Mouse (Mus musculus) cerebellum, adult 9-10 months (tissue): Measurements from ENCODE around the gene Mrpl39.

ENCODE experiments used
- DNase-seq: peaks from one replicate; pipeline ENCODE4 v3.0.0; 2022

The Mrpl39 gene

DNA sequence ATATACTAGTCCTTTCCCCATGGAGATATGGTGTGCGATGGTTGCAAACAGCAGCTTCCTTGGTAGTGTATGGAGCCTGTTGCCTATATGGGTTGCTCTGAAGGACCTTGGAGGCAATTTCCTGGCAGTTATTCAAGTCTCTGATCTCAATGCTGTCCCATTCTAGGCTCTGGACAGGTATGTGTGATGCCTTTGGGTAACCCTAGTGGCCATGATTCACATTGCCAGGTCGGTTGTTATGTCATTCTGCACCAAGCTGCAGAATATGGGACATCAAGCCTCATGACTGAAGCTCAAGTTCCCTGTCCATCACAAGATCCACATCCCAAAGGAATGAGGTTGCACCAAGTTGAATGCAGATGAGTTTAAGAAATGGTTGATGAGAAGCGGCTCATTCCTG is 1.8 kb upstream of the Mrpl39 start:
- no peak for DNase-seq

DNA sequence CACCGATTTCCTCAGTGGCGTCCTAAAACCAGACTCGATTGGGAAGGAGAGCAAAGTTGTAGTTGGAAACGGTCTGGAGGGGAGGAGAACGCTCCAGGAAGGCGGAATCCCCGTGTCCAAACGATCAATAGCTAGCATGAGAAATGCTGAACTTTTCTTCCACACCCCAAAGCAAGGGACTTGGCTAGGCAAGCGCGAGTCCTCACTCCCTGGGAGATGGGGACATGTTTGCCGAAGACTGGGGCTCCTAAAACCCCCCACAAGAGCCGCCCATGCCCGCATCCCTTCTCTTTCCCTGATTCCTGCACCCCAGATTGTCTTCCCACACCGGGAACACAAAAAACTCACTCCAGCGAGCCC is 756 bp downstream of the Mrpl39 start:
- DNase-seq: no peak

DNA sequence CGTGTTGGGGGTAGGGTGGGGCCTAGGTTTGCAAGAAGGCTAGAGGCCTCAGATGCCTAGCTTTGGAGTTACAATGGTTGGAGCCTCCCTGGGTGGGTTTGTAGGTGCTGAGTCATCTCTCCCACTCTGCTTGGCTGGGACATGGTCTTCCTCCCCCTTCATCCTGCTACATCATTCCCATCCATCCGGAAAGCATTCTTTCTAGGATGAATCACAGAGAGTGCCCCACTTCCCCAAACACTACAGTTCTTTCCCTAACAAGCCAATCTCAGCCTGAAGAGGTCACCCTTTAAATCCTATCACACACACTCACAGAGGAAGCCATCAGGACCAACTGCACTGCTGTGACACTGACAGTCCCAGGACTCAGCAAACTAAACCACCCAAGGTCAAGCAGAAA is 14.9 kb downstream of the Mrpl39 start:
- no peak for DNase-seq

DNA sequence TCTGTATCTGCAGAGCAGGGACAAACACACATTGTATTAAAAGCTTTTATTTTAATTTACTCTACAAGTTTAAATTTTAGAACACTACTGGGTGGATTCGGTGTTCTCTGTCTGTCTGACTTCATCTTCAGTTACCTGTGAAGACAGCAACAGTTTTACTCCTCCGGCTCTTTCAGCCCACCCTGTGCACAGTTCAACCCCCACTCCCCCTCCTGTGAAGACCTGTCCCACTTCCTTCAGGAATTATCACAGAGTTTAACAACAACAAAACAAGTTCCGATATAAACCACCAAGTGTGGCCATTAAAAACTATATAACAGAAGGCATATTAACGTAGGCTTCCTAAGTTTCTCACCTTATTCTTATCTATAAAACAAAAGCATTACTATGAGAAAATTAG is 17.3 kb downstream of the Mrpl39 start:
- no peak for DNase-seq

DNA sequence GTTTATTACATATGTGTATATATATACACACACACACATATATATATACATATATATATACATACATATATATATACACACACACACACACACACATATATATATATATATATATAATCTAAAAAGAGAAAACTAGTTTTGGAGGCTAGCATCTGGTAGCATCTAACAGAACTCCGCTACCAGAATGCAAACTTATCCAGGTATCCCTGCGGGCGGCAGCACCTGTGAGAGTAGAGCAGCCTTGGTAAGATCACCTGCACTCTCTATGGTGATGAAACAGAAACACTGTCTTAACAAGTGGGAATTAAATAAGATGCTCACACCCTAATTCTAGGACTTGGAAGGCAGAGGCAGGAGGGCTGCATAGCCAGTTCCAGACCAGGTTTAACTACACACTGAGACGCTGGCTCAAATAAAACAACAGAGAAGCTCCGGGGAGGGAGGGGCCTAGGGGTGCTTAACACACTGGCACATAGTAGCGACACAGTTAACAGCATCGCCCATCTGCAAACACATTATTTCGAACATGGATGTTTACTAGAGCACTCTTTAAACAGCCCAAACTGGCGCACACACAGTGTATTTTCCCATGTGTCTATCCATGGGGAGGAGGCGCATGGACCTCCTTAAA is 17.8 kb downstream of the Mrpl39 start:
- DNase-seq: no peak

DNA sequence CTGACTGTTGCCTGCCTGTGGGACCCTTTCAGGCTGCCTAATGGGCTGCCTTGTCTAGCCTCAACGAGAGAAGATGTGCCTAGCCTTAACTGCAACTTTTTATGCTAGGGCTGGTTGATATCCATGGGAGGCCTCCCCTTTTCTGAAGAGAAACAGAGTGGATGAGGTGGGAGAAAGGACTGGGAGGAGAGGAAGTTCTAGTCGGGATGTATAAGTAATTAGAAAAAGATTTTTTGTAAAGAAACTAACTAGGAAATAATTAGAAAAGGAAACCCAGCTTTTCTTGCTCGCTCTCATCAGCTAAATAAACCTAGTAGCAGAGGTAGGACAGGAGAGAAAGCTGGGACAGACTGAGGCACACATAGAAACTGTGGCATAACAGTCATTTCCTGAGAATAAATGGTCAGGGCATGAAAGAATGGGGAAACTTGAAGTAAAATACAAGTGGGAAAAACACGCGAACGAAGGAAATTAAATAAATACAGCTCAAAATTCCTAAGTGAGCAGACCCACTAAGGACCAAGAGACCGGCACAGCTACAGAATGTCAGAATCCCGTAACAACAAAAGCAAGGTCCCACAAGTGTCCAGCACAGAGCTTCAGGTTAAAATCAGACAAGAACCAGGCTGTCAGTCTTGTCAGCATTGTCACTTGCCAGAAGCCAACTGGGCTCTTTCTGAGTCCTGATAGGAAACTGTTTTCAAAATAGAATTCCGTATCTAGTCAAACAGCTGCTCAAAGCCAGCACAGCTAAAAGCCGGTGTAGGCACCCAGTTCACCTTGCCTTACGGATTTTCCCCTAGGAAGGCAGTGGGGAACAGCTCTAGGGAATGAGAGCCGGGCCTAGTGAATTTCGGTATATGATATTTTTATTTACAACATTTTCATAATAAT is 18.6 kb downstream of the Mrpl39 start:
- DNase-seq: no peak

DNA sequence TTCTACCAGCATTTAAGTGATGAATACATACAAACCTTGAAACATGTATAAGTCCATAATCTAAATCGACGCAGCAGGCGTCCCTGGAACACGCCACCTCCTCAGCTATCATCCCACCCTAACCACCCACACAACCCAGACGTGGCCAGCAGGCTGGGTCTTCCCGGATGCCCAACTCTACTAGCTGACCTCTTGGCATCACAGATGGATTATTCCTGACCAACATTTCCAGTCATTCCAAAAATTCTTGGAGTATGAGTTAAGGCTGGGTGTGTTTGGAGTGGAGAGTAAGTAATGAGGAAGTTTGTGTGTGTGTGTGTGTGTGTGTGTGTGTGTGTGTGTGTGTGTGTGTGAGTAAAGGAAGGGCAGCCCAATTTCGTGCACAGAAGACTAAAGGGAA is 19.3 kb downstream of the Mrpl39 start:
- DNase-seq: no peak

DNA sequence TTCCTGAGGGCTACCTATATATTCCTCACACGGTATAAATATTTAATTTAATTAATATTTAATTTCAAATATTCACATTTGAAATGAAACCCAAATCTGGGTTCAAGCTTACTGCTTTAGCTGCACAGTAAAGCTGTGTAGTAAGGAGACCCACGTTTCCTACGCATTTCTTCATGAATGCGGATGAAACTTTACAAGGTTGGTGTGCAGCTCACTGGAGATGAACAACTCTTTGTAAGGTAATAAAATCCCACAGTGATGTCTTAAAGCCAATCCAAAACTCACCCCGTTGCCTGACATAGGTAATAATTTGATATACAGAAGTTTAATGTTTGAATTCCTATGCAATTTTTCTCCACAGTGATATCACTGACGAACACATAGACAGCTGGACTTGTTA is 20.6 kb downstream of the Mrpl39 start:
- DNase-seq: no peak

DNA sequence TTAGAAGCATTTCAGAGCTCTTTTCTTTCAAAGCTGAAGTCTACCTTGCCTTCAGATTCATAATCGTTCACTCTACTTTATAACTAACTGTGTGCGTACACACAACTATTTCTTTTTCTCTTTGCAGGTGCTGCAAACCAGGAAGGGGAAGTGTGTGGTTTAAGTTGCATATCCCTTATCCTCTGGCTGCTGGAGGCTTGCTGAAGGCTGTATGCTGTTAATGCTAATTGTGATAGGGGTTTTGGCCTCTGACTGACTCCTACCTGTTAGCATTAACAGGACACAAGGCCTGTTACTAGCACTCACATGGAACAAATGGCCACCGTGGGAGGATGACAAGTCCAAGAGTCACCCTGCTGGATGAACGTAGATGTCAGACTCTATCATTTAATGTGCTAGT is 21.6 kb downstream of the Mrpl39 start:
- no peak for DNase-seq

DNA sequence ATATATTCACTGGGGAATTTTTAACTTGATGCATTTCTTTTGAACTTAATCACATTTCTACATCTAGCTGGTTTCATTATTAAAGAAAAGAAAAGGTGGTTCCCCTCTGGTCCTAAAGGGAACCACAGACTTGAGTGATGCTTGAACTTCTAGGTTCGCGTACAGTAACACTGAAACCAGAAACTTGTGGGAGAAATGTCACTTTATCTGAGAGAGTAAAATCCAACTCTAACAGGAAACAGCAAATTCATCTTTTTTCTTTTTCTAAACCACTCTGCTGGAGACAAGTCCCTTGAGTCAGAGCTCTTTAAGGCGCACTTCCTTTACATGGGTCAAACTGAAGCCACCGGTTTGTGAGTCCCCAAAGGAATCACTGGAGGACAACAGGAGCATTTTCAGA is 22.4 kb downstream of the Mrpl39 start:
- DNase-seq: no peak

DNA sequence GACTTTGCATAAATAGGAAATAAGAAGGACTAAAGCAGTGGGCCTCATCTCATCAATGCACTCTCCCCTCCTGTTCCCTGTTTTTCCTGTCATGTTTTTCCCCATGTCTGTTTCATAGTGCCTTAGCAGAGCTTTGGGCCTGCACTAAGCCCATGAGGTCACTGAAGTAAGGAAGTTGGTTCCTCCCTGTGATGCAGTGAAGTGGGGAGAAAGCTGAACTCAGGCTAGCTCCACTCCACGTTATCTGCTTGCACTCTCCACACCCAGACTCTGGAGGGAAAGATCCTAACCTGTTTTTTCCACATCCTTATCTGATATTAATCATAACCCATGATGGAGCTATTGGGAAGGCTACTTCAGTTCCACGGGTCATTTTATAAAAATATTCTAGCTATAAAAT is 26.9 kb downstream of the Mrpl39 start:
- no peak for DNase-seq

DNA sequence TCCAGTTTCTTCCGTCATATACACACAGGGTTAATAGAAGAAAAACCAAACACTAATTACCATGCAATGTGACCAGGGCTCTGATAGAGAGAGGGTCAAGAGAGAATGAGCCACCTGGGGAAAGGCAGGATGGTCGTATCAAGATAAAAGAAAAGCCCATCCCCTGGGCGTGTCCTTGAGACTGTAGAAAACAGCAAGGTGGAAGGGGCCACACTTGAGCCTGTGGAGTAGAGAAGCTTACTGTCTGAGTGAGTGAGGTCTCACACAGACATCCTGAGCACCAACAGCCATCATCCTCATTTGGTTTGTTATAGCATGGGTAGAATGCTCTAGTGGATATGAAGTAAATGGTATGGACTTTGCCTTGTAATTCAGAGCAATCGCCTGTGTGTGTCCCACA is 27.7 kb downstream of the Mrpl39 start:
- no peak for DNase-seq

DNA sequence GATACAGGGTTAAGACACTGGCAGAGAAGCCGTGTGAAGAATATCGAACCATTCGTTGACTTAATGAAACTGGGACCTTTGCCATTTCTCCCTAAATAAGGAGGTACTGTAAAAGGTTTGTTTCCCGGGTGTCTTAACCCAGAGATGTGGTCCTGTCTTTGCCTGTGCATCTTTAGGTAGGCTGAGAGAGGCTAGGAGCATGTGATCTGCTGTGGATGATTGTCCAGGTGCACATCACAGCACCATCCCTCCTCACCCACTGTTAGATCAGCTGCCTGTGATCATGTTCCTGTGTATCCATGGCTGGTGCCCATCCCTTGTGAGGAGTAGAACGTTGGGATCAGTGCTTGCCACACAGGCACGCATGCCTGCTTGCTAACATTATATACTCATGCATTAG is 29.0 kb downstream of the Mrpl39 start:
- no peak for DNase-seq

DNA sequence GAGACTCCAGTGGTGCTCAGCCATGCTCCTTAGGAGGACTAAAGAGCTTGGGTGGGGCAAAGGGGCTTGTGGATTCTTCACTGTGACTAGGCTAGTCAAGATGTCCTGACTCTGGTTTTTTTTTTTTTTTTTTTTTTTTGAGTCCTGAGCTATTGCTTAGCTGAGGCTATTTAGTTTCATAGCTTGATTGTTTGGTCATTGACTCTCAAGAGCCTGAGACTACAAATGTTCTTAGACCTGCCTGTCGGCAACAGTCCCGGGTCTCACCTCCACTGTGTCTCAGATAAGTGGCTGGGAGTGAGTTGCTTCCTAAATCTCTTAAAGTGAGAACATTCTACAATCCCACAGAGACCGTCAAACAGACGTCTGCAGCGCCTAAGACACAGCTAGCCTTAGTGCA is 30.0 kb downstream of the Mrpl39 start:
- DNase-seq: no peak

DNA sequence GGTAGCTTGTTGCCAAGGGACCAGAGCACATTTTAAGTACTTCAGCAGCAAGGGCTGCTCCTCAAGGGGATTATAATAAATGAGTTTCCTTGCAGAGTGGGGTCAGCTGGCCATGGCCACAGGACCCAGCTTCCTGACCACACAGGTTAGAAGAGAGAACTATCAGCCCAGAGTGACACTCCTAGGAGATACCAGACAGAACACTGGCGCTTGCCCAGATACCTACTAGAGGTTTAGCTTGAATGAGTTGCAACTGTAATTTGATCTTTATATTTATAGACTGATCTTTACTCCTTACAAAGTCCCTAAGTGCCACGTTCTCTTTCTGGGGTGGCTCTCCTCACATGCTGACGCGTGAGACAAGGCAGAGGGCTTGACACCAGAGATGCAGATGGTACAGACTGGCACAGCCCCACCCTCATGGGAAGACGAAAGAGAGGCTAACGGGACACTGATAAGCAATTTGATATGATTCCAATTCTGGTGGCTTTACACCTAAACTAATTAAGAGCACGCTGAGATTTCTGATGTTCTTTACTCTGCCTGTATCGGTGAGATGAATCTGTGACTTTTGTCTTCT is 30.8 kb downstream of the Mrpl39 start:
- DNase-seq: no peak

DNA sequence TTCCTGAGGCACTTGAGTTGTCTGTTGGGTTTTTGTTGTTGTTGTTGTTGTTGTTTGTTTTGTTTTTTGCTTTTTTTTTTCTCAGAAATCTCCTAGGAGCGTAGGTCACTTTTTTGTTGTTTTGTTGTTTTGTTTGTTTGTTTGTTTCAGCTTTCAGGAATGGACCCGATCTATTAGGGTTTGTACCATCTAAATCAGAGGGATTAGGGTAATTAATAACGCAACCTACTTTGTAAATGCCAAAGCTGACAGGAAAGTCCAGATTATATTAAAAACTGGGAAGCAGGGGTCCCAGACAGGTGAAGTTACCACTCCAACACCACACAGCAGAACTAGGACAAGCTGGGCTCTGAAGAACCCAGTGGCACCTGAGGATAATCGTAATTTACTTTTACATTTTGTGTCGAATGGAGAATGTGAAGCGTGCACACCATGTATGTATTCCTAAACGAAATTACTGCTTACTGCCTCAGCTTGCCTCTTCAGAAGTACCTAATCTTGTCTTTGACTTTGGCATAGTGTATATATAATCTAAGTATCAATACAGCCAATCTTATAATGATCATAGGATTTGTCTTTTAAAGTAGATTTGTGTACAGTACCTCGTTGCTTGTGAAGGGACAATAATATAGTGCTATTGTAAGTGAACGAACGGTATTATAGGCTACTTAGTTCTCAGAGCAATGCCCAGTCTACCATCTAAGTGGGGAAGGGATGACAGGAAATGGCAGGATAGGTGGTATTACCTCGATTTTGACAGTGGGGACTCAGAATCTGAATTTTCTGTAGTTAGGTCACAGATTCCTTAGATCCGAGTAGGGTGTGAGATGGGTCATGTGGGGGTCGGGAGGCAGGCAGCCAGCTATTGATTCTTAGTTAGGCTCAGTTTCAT is 31.5 kb downstream of the Mrpl39 start:
- no peak for DNase-seq

DNA sequence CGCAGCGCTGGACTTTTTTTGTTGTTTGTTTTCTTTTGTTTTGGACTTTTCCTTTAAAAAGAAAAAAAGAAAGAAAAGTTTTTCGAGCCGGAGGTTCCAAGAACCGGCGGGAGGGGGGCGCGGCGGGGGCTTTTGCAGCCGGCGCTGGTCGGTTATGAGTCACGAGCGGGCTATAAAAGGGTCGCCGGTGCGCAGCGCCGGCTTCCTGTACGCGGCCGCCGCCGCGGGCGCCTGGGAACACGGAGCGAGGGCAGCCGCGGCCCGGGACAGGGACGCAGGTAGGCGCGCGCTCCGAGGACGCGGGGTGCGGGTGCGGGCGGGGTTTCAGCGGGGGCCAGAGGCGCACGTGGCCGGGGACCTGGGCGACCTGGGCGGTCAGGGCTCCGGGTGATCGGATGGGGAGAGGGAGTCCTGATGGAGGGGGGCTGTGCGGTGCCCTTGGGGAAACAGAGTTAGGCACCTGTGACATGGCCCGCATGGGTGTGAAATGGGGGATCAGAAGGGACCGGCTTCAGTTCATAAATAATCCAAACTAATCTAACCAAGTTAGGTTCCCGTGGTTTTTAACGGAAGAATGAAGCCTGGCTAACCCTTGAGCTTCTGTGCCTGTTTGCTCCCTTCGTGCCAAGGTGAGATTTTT is 32.3 kb downstream of the Mrpl39 start:
- DNase-seq: no peak

DNA sequence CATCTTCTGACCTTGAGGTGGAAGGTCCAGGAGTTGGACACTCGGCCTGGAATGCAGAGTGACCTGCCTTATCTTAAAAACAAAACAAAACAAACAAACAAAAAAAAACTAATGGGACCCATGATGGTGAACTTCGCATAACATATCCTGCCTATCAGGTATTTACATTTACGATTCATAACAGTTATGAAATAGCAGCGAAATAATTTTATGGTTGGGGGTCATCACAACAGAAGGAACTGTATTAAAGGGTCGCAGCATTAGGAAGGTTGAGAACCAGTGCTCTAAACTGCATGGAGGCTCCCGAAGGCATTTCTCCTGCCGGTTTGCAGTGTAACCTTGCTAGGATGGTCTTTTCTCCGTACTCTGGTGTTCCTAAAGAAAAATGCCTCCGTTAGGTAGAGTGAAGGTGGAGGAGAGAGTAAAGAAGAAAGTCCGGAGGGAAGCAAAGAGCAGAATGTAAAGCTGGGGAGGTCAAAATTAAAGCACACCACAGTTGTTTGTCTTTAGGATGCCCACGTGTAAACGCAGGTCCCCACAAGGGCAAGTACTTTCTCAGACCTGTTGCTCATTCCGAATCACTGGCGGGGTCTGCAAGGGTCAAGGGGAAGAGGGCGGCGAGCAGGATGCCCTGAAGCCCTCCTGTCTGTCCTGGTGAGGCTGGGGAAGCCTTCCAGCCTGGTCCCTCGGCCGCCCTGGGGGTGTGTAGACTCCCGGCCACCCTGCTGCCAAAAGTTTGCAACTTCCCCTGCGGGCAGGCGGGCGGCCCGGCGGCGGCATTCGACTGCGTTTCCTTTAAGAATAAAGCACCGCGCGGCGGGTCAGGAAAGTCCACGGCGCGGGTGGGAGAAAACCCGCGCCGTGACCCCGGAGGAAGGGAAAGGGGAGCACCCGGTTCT is 33.1 kb downstream of the Mrpl39 start:
- no peak for DNase-seq

DNA sequence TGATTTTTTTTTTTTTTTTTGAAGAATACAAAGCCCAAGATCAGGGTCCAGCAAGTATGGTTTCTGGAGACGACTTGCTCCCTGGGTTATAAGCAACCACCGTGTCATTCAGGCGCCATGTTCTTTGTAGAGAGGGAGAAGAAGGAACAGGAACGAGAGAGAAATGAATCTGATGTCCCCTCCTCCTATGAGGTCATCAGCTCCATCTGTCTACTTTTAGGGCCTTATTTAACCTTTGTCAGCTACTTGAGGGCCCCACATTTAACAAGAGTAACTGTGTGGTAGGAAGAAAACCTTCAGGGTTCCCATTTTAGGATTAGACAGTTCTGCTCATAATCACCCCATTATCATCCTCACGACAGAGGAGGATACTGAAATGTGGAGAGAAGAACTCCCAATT is 34.5 kb downstream of the Mrpl39 start:
- DNase-seq: no peak

DNA sequence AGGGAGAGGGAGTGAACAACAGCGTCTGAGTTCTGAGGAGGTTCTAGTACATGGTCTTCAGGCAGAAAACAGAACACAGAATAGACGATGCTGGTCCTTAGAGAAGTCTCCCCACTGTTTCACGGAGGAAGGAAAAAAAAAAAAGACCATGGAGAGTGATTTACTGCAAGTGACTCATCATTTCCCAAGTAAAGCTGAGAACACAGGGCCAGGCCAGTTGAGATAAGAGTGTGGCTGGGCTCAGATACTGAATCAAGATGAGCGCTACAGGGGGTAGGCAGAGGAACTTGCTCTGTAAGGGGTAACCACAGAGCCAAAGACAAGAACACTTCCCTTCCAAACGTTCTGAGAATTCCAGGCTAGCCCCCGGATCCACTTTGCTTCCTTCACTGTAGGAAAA is 36.8 kb downstream of the Mrpl39 start:
- no peak for DNase-seq

DNA sequence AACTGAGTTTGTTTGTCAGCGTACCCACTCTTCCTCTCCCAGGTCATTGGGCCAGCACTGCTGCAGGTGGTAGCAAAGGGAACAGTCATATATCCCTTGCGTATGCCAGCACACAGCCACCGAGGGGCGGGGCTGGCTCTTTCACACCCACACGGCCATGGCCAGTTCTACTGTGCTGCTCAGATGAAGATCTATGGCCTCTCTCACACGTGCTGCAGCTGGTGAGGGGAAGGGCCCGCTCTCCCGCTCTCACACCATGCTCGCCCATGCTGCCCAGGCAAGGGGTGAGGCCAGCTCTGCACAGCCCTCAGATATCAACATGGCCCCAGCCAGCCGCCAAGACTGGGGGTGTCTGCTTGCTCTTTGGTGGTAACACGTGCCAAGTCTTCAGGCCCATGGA is 39.4 kb downstream of the Mrpl39 start:
- no peak for DNase-seq

DNA sequence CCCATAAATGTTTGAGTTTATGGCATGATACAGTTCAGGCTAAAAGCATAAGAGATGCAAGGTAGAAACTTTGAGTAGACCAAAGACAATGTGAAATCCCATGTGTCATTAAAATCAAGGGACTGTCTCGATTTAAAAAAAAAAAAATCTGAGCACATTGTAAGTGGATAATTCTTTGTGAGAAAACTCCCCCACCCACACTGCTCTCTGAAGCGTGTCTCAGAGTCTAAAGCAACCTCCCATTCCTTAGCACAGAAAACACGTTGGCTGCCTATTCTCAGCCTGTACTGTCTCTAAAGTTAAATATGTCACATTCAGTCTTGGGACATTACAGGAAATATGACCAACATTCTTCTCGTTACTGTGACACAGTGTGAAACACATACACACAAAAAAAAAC is 53.6 kb downstream of the Mrpl39 start:
- no peak for DNase-seq
